Mouse (Mus musculus) intestine, embryonic 16.5 days (tissue): ENCODE measurements around the gene Hivep2. TPM values are rescaled to one million over a fixed set of nuclear protein-coding genes. Genes with fewer than 3 reads are reported as not detected.

Source experiments
- ATAC-seq: fragments of 200-750 bp; cut with Nextera tagmentation; 2 replicates; pipeline ENCODE4 v1.8.0; 2017; ENCODE audit warnings: moderate TSS enrichment, moderate library complexity
- H3K27ac ChIP-seq: fragments of 300-500 bp; sonication (generic); 2 replicates; pipeline ENCODE4 v1.5.1; 2014; ENCODE audit warnings: mild to moderate bottlenecking, low read length
- H3K27me3 ChIP-seq: fragments of 300-500 bp; sonication (generic); replicated peaks from 2 replicates; pipeline ENCODE4 v1.6.1; 2014; ENCODE audit warnings: low read length, control low read depth, mixed read lengths; ENCODE audit not compliant: control insufficient read depth, insufficient read depth
- H3K36me3 ChIP-seq: fragments of 300-500 bp; sonication (generic); 2 replicates; pipeline ENCODE4 v1.6.1; 2014; ENCODE audit warnings: low read length, control low read depth; ENCODE audit not compliant: control insufficient read depth, insufficient read depth
- H3K4me1 ChIP-seq: fragments of 300-500 bp; sonication (generic); 2 replicates; pipeline ENCODE4 v1.6.1; 2014; ENCODE audit warnings: low read length, control low read depth, mixed read lengths; ENCODE audit not compliant: control insufficient read depth, insufficient read depth
- H3K4me2 ChIP-seq: fragments of 300-500 bp; sonication (generic); 2 replicates; pipeline ENCODE4 v1.6.1; 2014; ENCODE audit warnings: low read depth, low read length, control low read depth
- H3K4me3 ChIP-seq: fragments of 300-500 bp; sonication (generic); 2 replicates; pipeline ENCODE4 v1.5.1; 2014; ENCODE audit warnings: mild to moderate bottlenecking, low read length
- H3K9ac ChIP-seq: fragments of 300-500 bp; sonication (generic); 2 replicates; pipeline ENCODE4 v1.6.1; 2014; ENCODE audit warnings: low read depth, low read length
- H3K9me3 ChIP-seq: fragments of 300-500 bp; sonication (generic); 2 replicates; pipeline ENCODE4 v1.6.1; 2016; ENCODE audit warnings: low read length, control low read depth; ENCODE audit not compliant: control insufficient read depth
- WGBS: fragments of 180-500 bp; shearing (Covaris S2); extraction: QIAGEN DNeasy Blood & Tissue Kit; methylation state at CpG from one replicate; pipeline ENCODE4 v1.1.7; 2014; 5-methylcytosine and 5-hydroxymethylcytosine counted together
- polyA plus RNA-seq: library from polyadenylated mRNA; unstranded; fragments of >200 nt; fragmentation: Nextera tagmentation; extraction: Ambion mirVana; gene quantifications from 2 replicates; pipeline ENCODE4 v1.2.1, GENCODE M21; 2015

Hivep2 gene
- polyA plus RNA-seq, 1 experiment from 2014 or later: 3.4 TPM

DNA sequence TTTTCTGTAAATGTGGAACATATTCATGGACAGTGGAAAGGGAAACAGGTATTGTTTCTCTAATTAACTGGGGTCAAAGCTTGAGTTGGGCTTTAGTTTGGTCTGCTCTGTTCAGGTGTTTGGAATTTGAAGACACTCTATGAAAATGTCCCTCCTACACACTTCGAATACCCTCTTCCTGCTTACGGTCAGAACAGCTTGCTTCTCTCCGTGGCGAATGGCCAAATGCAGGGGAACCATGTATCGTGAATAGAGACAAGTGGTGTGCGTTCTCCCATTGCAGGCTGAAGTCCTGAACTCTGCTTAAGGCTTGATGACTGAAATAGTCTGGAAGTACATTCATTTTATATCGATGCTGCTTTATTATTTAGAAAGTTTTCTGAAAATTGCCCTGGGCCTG, 63.1 kb downstream of the Hivep2 start:
- no peaks in the 10 kb centered on the region for H3K36me3 ChIP-seq
- no peak overlapping the region for H3K4me3 ChIP-seq
- H3K9me3 ChIP-seq: no peaks in the 10 kb centered on the region
- no peak overlapping the region for H3K27ac ChIP-seq
- no peaks in the 10 kb centered on the region for H3K4me1 ChIP-seq
- ATAC-seq: no peak
- no peak overlapping the region for H3K4me2 ChIP-seq
- H3K27me3 ChIP-seq: no peaks in the 10 kb centered on the region
- 83% methylated on average over 7 of the region's 7 CpGs for WGBS
- no peak overlapping the region for H3K9ac ChIP-seq

DNA sequence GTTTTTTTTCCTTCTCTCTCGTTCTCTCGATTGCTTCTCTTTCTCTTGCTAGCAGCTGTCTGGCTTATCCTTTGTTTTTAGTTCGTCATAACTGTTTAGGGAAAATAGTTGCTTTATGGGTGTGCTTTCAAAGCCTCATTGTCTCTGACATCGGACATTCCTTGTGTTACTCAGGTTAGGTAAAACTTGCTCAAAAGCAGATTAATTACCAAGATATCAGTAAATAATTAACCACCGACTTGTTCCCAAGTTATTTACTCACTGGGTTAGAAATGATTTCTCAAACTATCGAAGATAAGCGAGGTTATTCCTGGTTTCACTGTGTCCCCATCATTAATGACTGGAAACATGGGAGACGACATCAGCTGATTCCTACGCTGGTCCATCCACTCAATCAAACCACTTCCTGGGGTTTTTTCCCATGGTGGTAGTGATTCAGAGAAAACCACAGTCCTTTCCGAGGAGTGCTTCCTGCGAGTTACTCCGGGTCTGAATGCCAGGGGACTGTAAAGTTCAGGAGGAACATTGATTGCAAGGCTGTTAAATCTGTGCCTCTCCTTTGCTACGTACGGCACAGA, 64.7 kb downstream of the Hivep2 start:
- H3K4me3 ChIP-seq: peak overlapping the region; percentile 9; the same call in 1 of the 2 replicates
- ATAC-seq: peak; percentile 70
- peak overlapping the region; percentile 27 for H3K4me2 ChIP-seq
- H3K9ac ChIP-seq: no peak overlapping the region
- H3K27me3 ChIP-seq: no peaks in the 10 kb centered on the region
- no peaks in the 10 kb centered on the region for H3K36me3 ChIP-seq
- no peaks in the 10 kb centered on the region for H3K9me3 ChIP-seq
- no peaks in the 10 kb centered on the region for H3K4me1 ChIP-seq
- WGBS: 56% methylated on average over 14 of the region's 14 CpGs
- H3K27ac ChIP-seq: no peak overlapping the region

DNA sequence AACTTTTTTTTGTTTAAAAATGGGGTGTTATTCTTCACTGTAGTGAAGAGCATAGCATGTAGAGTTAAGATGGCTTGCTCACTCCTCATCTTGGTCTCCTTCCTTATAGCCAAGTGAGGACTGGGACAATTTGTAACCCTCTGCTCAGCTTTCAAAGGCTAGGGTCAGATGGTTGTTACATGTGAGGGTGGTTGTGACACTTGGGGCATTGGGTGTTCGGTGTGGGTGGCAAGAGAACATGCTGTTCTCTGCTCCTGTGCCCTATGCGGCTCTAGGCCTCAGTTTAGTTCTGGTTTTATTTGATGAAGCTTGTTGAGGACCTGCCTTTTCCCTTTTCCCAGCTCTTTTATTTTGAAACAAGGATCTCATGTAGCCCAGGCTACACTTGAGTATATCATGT, 66.7 kb downstream of the Hivep2 start:
- H3K4me1 ChIP-seq: no peaks in the 10 kb centered on the region
- no peak overlapping the region for H3K9ac ChIP-seq
- no peak overlapping the region for H3K4me3 ChIP-seq
- H3K4me2 ChIP-seq: no peak overlapping the region
- H3K36me3 ChIP-seq: no peaks in the 10 kb centered on the region
- 96% methylated on average over 2 of the region's 2 CpGs for WGBS
- no peak for ATAC-seq
- no peak overlapping the region for H3K27ac ChIP-seq
- H3K9me3 ChIP-seq: no peaks in the 10 kb centered on the region
- H3K27me3 ChIP-seq: no peaks in the 10 kb centered on the region

DNA sequence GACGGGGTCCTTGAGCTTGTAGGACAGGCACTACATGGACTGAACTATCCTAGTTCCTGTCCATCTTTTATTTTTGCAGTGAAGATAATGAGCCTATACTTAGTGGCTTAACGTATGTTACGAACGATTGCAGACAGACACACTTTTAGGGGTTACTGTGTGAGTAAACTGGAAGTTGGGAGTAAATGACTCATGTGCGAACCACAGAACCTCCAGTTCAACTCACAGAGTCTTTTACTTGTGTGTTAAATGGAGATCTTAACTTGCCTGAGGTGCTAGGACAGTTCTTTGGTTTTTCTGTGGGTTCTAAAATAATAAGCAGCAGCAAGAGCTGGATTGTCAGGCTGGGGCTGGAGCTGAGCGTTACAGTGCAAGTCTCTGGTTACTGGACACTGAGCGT, 68.2 kb downstream of the Hivep2 start:
- Histone ChIP-seq H3K36me3 (no peaks in the 10 kb centered on the region), H3K27me3 (no peaks in the 10 kb centered on the region), H3K27ac (no peak overlapping the region), H3K9me3 (no peaks in the 10 kb centered on the region), H3K4me1 (no peaks in the 10 kb centered on the region), H3K4me3 (no peak overlapping the region), H3K4me2 (no peak overlapping the region), H3K9ac (no peak overlapping the region)
- 93% methylated on average over 7 of the region's 7 CpGs for WGBS
- no peak for ATAC-seq

DNA sequence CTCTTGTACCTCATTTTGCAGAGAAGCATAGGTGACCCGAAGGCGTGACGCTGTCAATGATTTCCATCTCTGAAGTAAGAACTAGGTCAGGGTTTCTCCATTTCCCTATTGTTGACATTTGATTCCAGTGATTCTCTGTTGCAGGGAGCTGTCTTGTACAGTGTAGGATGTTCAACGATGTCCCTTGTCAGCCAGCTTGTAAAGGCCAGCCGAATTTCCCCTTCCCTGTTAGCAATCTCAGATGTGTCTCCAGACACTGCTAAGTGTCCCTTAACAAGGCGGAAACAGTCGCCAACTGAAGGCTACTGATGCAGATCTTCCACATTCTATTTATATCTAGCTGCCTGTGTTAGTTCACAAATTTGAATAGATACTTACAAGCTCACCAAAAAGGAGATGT, 68.9 kb downstream of the Hivep2 start:
- Histone ChIP-seq H3K4me2 (no peak overlapping the region), H3K9me3 (no peaks in the 10 kb centered on the region), H3K4me1 (no peaks in the 10 kb centered on the region), H3K36me3 (no peaks in the 10 kb centered on the region), H3K27me3 (no peaks in the 10 kb centered on the region), H3K9ac (no peak overlapping the region), H3K27ac (no peak overlapping the region), H3K4me3 (no peak overlapping the region)
- 80% methylated on average over 7 of the region's 7 CpGs for WGBS
- no peak for ATAC-seq

DNA sequence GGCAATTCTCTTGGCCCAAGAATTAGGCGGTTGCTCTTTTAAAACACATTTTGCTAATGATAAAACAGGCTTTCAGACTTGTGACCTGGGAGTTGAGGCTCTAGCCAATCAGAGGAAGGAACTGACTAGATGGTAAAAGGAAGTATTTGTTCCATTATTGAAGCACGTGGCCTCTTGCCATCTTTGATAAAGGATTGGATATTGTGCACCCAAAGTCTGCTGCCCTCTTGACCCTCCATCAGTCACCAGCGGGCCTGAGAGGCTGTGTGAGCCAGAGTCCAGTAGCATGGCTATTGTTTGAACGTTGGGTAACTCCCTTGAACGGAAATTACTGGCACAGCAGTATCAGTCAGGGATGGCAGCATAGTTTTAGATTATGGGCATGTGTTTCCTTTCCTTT, 69.7 kb downstream of the Hivep2 start:
- H3K27me3 ChIP-seq: no peaks in the 10 kb centered on the region

DNA sequence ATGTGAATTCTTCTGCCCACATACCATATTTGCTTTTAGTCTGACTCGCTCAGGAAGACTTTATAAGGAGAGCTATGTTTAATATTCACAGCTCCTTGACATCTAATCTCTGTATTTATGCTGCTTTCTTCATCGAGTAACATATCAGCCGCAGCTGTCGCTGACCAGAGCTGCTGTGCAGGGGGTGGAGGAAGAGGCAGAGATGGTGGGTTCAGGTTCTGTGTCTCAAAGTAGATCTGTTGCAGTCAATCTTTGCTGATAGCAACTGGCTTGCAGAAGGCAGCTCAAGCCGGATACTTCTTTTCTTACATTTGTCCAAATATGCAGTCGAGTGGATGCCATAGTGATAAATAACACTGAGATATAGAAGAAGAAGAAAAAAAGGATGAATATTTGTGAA, 70.6 kb downstream of the Hivep2 start:
- no peaks in the 10 kb centered on the region for H3K9me3 ChIP-seq
- H3K27ac ChIP-seq: no peak overlapping the region
- no peak overlapping the region for H3K4me2 ChIP-seq
- H3K36me3 ChIP-seq: no peaks in the 10 kb centered on the region
- no peaks in the 10 kb centered on the region for H3K4me1 ChIP-seq
- no peak for ATAC-seq
- 73% methylated on average over 6 of the region's 6 CpGs for WGBS
- no peaks in the 10 kb centered on the region for H3K27me3 ChIP-seq
- H3K9ac ChIP-seq: no peak overlapping the region
- no peak overlapping the region for H3K4me3 ChIP-seq

More for the DNA sequence above, 69.7 kb downstream of the Hivep2 start:
- Histone ChIP-seq H3K27ac (no peak overlapping the region), H3K4me2 (no peak overlapping the region), H3K9me3 (no peaks in the 10 kb centered on the region), H3K9ac (no peak overlapping the region), H3K4me3 (no peak overlapping the region), H3K4me1 (no peaks in the 10 kb centered on the region), H3K36me3 (no peaks in the 10 kb centered on the region)
- WGBS: 63% methylated on average over 5 of the region's 5 CpGs
- no peak for ATAC-seq

DNA sequence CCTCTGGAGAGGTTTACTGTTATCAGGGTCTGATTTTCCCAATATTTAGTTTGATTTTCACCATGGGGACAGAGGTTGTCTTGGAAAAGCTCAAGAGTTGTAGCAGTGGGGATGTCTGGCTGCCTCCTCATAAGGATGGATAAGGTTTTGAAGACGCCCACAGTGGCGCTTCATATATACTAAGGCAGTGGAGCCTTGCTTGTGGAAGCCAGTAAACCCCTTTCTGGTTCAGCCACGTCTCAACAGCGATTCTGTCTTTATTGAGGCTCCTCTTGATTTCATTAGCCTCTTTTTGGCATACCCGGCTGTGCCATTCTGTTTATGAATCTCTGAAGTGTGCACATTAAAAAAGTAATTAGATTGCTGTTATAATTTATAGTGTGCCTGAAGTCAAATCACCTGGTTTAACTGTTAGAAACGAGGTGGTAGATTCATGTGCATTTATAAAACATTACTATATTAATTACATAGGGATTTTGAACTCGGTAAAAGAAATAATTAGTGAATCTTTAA, 72.2 kb downstream of the Hivep2 start:
- Histone ChIP-seq H3K9me3 (no peaks in the 10 kb centered on the region), H3K36me3 (no peaks in the 10 kb centered on the region), H3K27me3 (no peaks in the 10 kb centered on the region), H3K27ac (no peak overlapping the region), H3K9ac (no peak overlapping the region), H3K4me3 (no peak overlapping the region), H3K4me1 (no peaks in the 10 kb centered on the region), H3K4me2 (no peak overlapping the region)
- WGBS: 84% methylated on average over 7 of the region's 7 CpGs
- ATAC-seq: no peak

DNA sequence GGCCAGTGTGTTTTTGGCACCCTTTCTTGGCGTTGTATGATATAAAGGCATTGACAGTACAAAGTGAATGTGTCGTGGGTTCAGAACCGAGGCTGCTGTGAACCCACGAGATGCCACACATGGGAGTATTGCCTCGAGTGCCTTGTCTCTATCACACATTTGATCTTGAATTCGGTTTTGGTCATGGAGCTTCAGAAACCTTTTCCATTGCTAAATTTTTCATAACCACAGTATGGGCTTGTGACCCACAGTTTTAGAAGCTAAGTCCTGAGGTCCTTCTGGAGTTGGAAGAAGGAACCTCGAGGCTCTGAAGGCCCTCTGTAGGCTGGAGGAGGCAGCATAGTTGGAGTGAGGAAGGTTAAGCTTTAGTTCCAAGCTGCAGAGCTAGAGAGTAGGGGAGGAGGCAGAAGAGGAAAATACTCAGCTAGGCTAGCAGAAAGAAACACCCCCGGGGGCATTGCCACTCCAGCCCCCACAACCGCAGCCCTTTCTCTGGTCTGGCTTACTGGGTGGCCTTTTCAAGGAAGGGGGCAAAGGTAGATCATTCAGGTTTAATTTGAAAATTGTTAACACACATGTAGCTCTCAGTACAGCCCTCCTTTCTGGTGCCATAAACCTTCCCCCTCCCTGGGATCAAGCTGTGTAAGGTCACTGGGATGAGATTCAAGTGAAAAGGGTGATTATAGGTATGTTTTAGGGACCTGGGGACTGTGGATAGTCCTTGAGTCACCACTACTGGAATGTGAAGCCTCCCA, 75.0 kb downstream of the Hivep2 start:
- ATAC-seq: no peak
- Histone ChIP-seq H3K27ac (no peak overlapping the region), H3K4me1 (no peaks in the 10 kb centered on the region), H3K27me3 (no peaks in the 10 kb centered on the region), H3K4me2 (no peak overlapping the region), H3K4me3 (no peak overlapping the region), H3K36me3 (no peaks in the 10 kb centered on the region), H3K9me3 (no peaks in the 10 kb centered on the region), H3K9ac (no peak overlapping the region)
- WGBS: 77% methylated on average over 9 of the region's 9 CpGs
